Mouse (Mus musculus) midbrain, embryonic 16.5 days (tissue): ENCODE measurements around the gene Mecom. TPM values are rescaled to one million over a fixed set of nuclear protein-coding genes. Genes with fewer than 3 reads are reported as not detected.

ENCODE experiments used
- ATAC-seq: fragments of 200-750 bp; cut with Nextera tagmentation; 2 replicates; pipeline ENCODE4 v1.8.0; 2017; ENCODE audit warnings: moderate TSS enrichment
- H3K27ac ChIP-seq: fragments of 300-500 bp; sonication (generic); 2 replicates; pipeline ENCODE4 v1.5.1; 2014; ENCODE audit warnings: mild to moderate bottlenecking, low read length, mixed read lengths
- H3K27me3 ChIP-seq: fragments of 300-500 bp; sonication (generic); 2 replicates; pipeline ENCODE4 v1.6.1; 2014; ENCODE audit warnings: low read depth, low read length, mixed read lengths; ENCODE audit not compliant: control insufficient read depth, insufficient read depth
- H3K36me3 ChIP-seq: fragments of 300-500 bp; sonication (generic); 2 replicates; pipeline ENCODE4 v1.6.1; 2014; ENCODE audit warnings: mild to moderate bottlenecking, low read length, moderate library complexity, mixed read lengths; ENCODE audit not compliant: control insufficient read depth, insufficient read depth
- H3K4me1 ChIP-seq: fragments of 300-500 bp; sonication (generic); 2 replicates; pipeline ENCODE4 v1.6.1; 2014; ENCODE audit warnings: mild to moderate bottlenecking, low read length, mixed read lengths; ENCODE audit not compliant: control insufficient read depth, insufficient read depth
- H3K4me2 ChIP-seq: fragments of 300-500 bp; sonication (generic); 2 replicates; pipeline ENCODE4 v1.6.1; 2014; ENCODE audit warnings: mild to moderate bottlenecking, low read length, mixed read lengths
- H3K4me3 ChIP-seq: fragments of 300-500 bp; sonication (generic); 2 replicates; pipeline ENCODE4 v1.5.1; 2014; ENCODE audit warnings: low read depth, mild to moderate bottlenecking, low read length, moderate library complexity, mixed read lengths
- H3K9ac ChIP-seq: fragments of 300-500 bp; sonication (generic); 2 replicates; pipeline ENCODE4 v1.6.1; 2014; ENCODE audit warnings: low read depth, low read length, mixed read lengths
- H3K9me3 ChIP-seq: fragments of 300-500 bp; sonication (generic); replicated peaks from 2 replicates; pipeline ENCODE4 v1.6.1; 2014; ENCODE audit warnings: mild to moderate bottlenecking, low read length, mixed read lengths; ENCODE audit not compliant: control insufficient read depth, poor library complexity, severe bottlenecking
- WGBS: fragments of 180-500 bp; shearing (Covaris S2); extraction: QIAGEN DNeasy Blood & Tissue Kit; methylation state at CpG from one replicate; pipeline ENCODE4 v1.1.7; 2014; 5-methylcytosine and 5-hydroxymethylcytosine counted together
- polyA plus RNA-seq: library from polyadenylated mRNA; unstranded; fragments of >200 nt; fragmentation: Nextera tagmentation; extraction: Ambion mirVana; gene quantifications from 2 replicates; pipeline ENCODE4 v1.2.1, GENCODE M21; 2015

Mecom gene
- polyA plus RNA-seq, 1 experiment from 2014 or later, result 4.0 TPM

- ATAC-seq, result no peak
- Histone ChIP-seq H3K4me2 (no peak overlapping the region), H3K9ac (no peak overlapping the region), H3K27me3 (no peaks in the 10 kb centered on the region), H3K4me3 (no peak overlapping the region), H3K27ac (no peak overlapping the region), H3K9me3 (no peaks in the 10 kb centered on the region), H3K4me1 (no peaks in the 10 kb centered on the region), H3K36me3 (no peaks in the 10 kb centered on the region)
- WGBS, result 78% methylated on average over 7 of the region's 7 CpGs
Measured at GRCm38 (mm10) chr3:29981259-29981910, 566.4 kb downstream of the Mecom start.

- ATAC-seq, result no peak
- Histone ChIP-seq H3K4me1 (no peaks in the 10 kb centered on the region), H3K27me3 (no peaks in the 10 kb centered on the region), H3K9me3 (no peaks in the 10 kb centered on the region), H3K4me2 (no peak overlapping the region), H3K36me3 (no peaks in the 10 kb centered on the region), H3K4me3 (no peak overlapping the region), H3K9ac (no peak overlapping the region), H3K27ac (no peak overlapping the region)
- WGBS, result 93% methylated on average over 9 of the region's 9 CpGs
Measured at GRCm38 (mm10) chr3:29980531-29980930, 567.3 kb downstream of the Mecom start.

GRCm38 (mm10) chr3:29976580-29976979, 571.2 kb downstream of the Mecom start:
- Histone ChIP-seq H3K4me1 (no peaks in the 10 kb centered on the region), H3K9ac (no peak overlapping the region), H3K4me3 (no peak overlapping the region), H3K27me3 (no peaks in the 10 kb centered on the region), H3K27ac (no peak overlapping the region), H3K9me3 (no peaks in the 10 kb centered on the region), H3K36me3 (no peaks in the 10 kb centered on the region), H3K4me2 (no peak overlapping the region)
- no peak for ATAC-seq
- WGBS, result 87% methylated on average over 4 of the region's 4 CpGs

GRCm38 (mm10) chr3:29968433-29968949, 579.3 kb downstream of the Mecom start:
- H3K27ac ChIP-seq, result no peak overlapping the region
- H3K4me1 ChIP-seq, result 0 out of 2 replicates have a peak, but pooled peaks cover 3% of the 10 kb centered on the region
- H3K36me3 ChIP-seq, result no peaks in the 10 kb centered on the region
- H3K9ac ChIP-seq, result no peak overlapping the region
- H3K4me3 ChIP-seq, result no peak overlapping the region
- no peak for ATAC-seq
- no peak overlapping the region; the same call in 1 of the 2 replicates for H3K4me2 ChIP-seq
- no peaks in the 10 kb centered on the region for H3K9me3 ChIP-seq
- WGBS, result 79% methylated on average over 11 of the region's 11 CpGs
- no peaks in the 10 kb centered on the region for H3K27me3 ChIP-seq

- WGBS, result 81% methylated on average over 7 of the region's 7 CpGs
Measured at GRCm38 (mm10) chr3:29963953-29964352, 583.9 kb downstream of the Mecom start.

GRCm38 (mm10) chr3:29963447-29963846, 584.4 kb downstream of the Mecom start:
- H3K27me3 ChIP-seq, result no peaks in the 10 kb centered on the region
- no peaks in the 10 kb centered on the region for H3K4me1 ChIP-seq
- H3K27ac ChIP-seq, result no peak overlapping the region
- H3K4me2 ChIP-seq, result no peak overlapping the region
- no peak overlapping the region for H3K4me3 ChIP-seq
- no peak overlapping the region for H3K9ac ChIP-seq
- no peaks in the 10 kb centered on the region for H3K36me3 ChIP-seq
- ATAC-seq, result no peak
- WGBS, result 84% methylated on average over 3 of the region's 3 CpGs
- no peaks in the 10 kb centered on the region for H3K9me3 ChIP-seq

More at GRCm38 (mm10) chr3:29963953-29964352, 583.9 kb downstream of the Mecom start:
- H3K4me2 ChIP-seq, result no peak overlapping the region
- no peaks in the 10 kb centered on the region for H3K27me3 ChIP-seq
- H3K9me3 ChIP-seq, result no peaks in the 10 kb centered on the region
- no peak overlapping the region for H3K4me3 ChIP-seq
- no peaks in the 10 kb centered on the region for H3K36me3 ChIP-seq
- no peak overlapping the region for H3K9ac ChIP-seq
- H3K4me1 ChIP-seq, result no peaks in the 10 kb centered on the region
- H3K27ac ChIP-seq, result no peak overlapping the region
- no peak for ATAC-seq

- no peak for ATAC-seq
- no peak overlapping the region for H3K9ac ChIP-seq
- H3K4me2 ChIP-seq, result no peak overlapping the region
- 88% methylated on average over 3 of the region's 3 CpGs for WGBS
- no peaks in the 10 kb centered on the region for H3K36me3 ChIP-seq
- no peaks in the 10 kb centered on the region for H3K4me1 ChIP-seq
- H3K27me3 ChIP-seq, result no peaks in the 10 kb centered on the region
- H3K4me3 ChIP-seq, result no peak overlapping the region
- H3K9me3 ChIP-seq, result no peaks in the 10 kb centered on the region
- no peak overlapping the region for H3K27ac ChIP-seq
Measured at GRCm38 (mm10) chr3:29959051-29959450, 588.8 kb downstream of the Mecom start.

GRCm38 (mm10) chr3:29957365-29958236, 590.2 kb downstream of the Mecom start:
- no peak overlapping the region for H3K27ac ChIP-seq
- no peak overlapping the region for H3K4me2 ChIP-seq
- WGBS, result 60% methylated on average over 10 of the region's 10 CpGs
- no peaks in the 10 kb centered on the region for H3K9me3 ChIP-seq
- H3K4me1 ChIP-seq, result no peaks in the 10 kb centered on the region
- H3K27me3 ChIP-seq, result no peaks in the 10 kb centered on the region
- no peak overlapping the region for H3K4me3 ChIP-seq
- H3K9ac ChIP-seq, result no peak overlapping the region
- no peaks in the 10 kb centered on the region for H3K36me3 ChIP-seq
- no peak for ATAC-seq

- H3K36me3 ChIP-seq, result no peaks in the 10 kb centered on the region
- H3K4me3 ChIP-seq, result no peak overlapping the region
- H3K9ac ChIP-seq, result no peak overlapping the region
- H3K4me2 ChIP-seq, result no peak overlapping the region
- ATAC-seq, result no peak
- H3K27me3 ChIP-seq, result no peaks in the 10 kb centered on the region
- WGBS, result 59% methylated on average over 3 of the region's 3 CpGs
- H3K9me3 ChIP-seq, result no peaks in the 10 kb centered on the region
- H3K27ac ChIP-seq, result no peak overlapping the region
- H3K4me1 ChIP-seq, result no peaks in the 10 kb centered on the region
Measured at GRCm38 (mm10) chr3:29953269-29953668, 594.5 kb downstream of the Mecom start.
